Mouse (Mus musculus) intestine, embryonic 15.5 days (tissue): ENCODE data around the gene Wee1. TPM values are rescaled to one million over a fixed set of nuclear protein-coding genes. Genes with fewer than 3 reads are reported as not detected.

Experiments used
- ATAC-seq: fragments of 200-750 bp; cut with Nextera tagmentation; 2 replicates; pipeline ENCODE4 v1.8.0; 2017; ENCODE audit warnings: moderate TSS enrichment, moderate library complexity
- H3K27ac ChIP-seq: fragments of 300-500 bp; sonication (generic); 2 replicates; pipeline ENCODE4 v1.5.1; 2015; ENCODE audit warnings: mild to moderate bottlenecking, inconsistent platforms
- H3K27me3 ChIP-seq: fragments of 300-500 bp; sonication (generic); replicated peaks from 2 replicates; pipeline ENCODE4 v1.6.1; 2015; ENCODE audit warnings: inconsistent platforms
- H3K36me3 ChIP-seq: fragments of 300-500 bp; sonication (generic); 2 replicates; pipeline ENCODE4 v1.6.1; 2015; ENCODE audit warnings: inconsistent platforms
- H3K4me1 ChIP-seq: fragments of 300-500 bp; sonication (generic); replicated peaks from 2 replicates; pipeline ENCODE4 v1.6.1; 2015; ENCODE audit warnings: inconsistent platforms
- H3K4me2 ChIP-seq: fragments of 300-500 bp; sonication (generic); replicated peaks from 2 replicates; pipeline ENCODE4 v1.6.1; 2015; ENCODE audit warnings: mild to moderate bottlenecking, inconsistent platforms
- H3K4me3 ChIP-seq: fragments of 300-500 bp; sonication (generic); replicated peaks from 2 replicates; pipeline ENCODE4 v1.5.1; 2015; ENCODE audit warnings: inconsistent platforms
- H3K9ac ChIP-seq: fragments of 300-500 bp; sonication (generic); 2 replicates; pipeline ENCODE4 v1.6.1; 2015; ENCODE audit warnings: inconsistent platforms
- H3K9me3 ChIP-seq: fragments of 300-500 bp; sonication (generic); 2 replicates; pipeline ENCODE4 v1.6.1; 2016; ENCODE audit warnings: inconsistent platforms
- whole genome bisulfite sequencing: fragments of 180-500 bp; shearing (Covaris S2); methylation state at CpG from one replicate; pipeline ENCODE4 v1.1.7; 2015; 5-methylcytosine and 5-hydroxymethylcytosine counted together
- polyA plus RNA-seq: library from polyadenylated mRNA; unstranded; fragments of >200 nt; fragmentation: Nextera tagmentation; extraction: Ambion mirVana; gene quantifications from 2 replicates; pipeline ENCODE4 v1.2.1, GENCODE M21; 2015

Gene Wee1
- polyA plus RNA-seq = 26.3 and 31.1 TPM in 2 replicates

- WGBS = under 1% methylated on average over 81 of the region's 81 CpGs
- Histone ChIP-seq H3K4me2 (peak within 1 kb of the TSS; percentile 72), H3K36me3 (0 out of 2 replicates have a peak, but pooled peaks cover 2% of the 10 kb centered on the region), H3K4me3 (peak within 1 kb of the TSS; percentile 99), H3K9ac (peak within 1 kb of the TSS; percentile 95), H3K27me3 (no peaks in the 10 kb centered on the region), H3K27ac (peak within 1 kb of the TSS; percentile 95), H3K9me3 (no peaks in the 10 kb centered on the region), H3K4me1 (peaks cover 9% of the 10 kb centered on the region; the same call in 1 of the 2 replicates)
- peak; percentile 98 for ATAC-seq
Measured at GRCm38 (mm10) chr7:110121516-110122288, at the start of gene Wee1. Wee1 (plus strand) TSS chr7:110122046.

- Histone ChIP-seq H3K27me3 (no peaks in the 10 kb centered on the region), H3K9me3 (no peaks in the 10 kb centered on the region), H3K9ac (no peak overlapping the region), H3K4me3 (no peak overlapping the region), H3K36me3 (peaks cover 35% of the 10 kb centered on the region), H3K27ac (no peak overlapping the region), H3K4me1 (no peaks in the 10 kb centered on the region), H3K4me2 (no peak overlapping the region)
- ATAC-seq = no peak
- WGBS = 91% methylated on average over 5 of the region's 5 CpGs
Measured at GRCm38 (mm10) chr7:110078168-110078567, 43.7 kb upstream of the Wee1 start.

- H3K4me2 ChIP-seq = no peak overlapping the region
- ATAC-seq = no peak
- WGBS = 70% methylated on average over 13 of the region's 13 CpGs
- no peak overlapping the region for H3K4me3 ChIP-seq
- no peaks in the 10 kb centered on the region for H3K27me3 ChIP-seq
- no peak overlapping the region for H3K9ac ChIP-seq
- H3K36me3 ChIP-seq = peaks cover 44% of the 10 kb centered on the region
- no peaks in the 10 kb centered on the region for H3K4me1 ChIP-seq
- H3K9me3 ChIP-seq = no peaks in the 10 kb centered on the region
- no peak overlapping the region for H3K27ac ChIP-seq
Measured at GRCm38 (mm10) chr7:110083386-110084165, 38.3 kb upstream of the Wee1 start.

GRCm38 (mm10) chr7:110085217-110085616 lies 36.6 kb upstream of the Wee1 start:
- Histone ChIP-seq H3K9me3 (no peaks in the 10 kb centered on the region), H3K27me3 (no peaks in the 10 kb centered on the region), H3K4me1 (0 out of 2 replicates have a peak, but pooled peaks cover 3% of the 10 kb centered on the region), H3K4me2 (no peak overlapping the region), H3K4me3 (no peak overlapping the region), H3K9ac (no peak overlapping the region), H3K36me3 (peaks cover 46% of the 10 kb centered on the region), H3K27ac (no peak overlapping the region)
- ATAC-seq = no peak

GRCm38 (mm10) chr7:110087914-110088313 lies 33.9 kb upstream of the Wee1 start:
- no peaks in the 10 kb centered on the region for H3K27me3 ChIP-seq
- H3K4me2 ChIP-seq = 0 out of 2 replicates have a peak overlapping the region, but pooled peaks have one; percentile 17
- WGBS = 64% methylated on average over 4 of the region's 4 CpGs
- ATAC-seq = peak; percentile 97
- H3K9ac ChIP-seq = no peak overlapping the region
- no peak overlapping the region for H3K4me3 ChIP-seq
- peaks cover 43% of the 10 kb centered on the region for H3K36me3 ChIP-seq
- no peaks in the 10 kb centered on the region for H3K9me3 ChIP-seq
- 0 out of 2 replicates have a peak, but pooled peaks cover 3% of the 10 kb centered on the region for H3K4me1 ChIP-seq
- H3K27ac ChIP-seq = peak overlapping the region; percentile 70

GRCm38 (mm10) chr7:110091670-110092069 lies 30.2 kb upstream of the Wee1 start:
- Histone ChIP-seq H3K4me2 (no peak overlapping the region), H3K9me3 (no peaks in the 10 kb centered on the region), H3K4me3 (no peak overlapping the region), H3K36me3 (peaks cover 25% of the 10 kb centered on the region), H3K9ac (no peak overlapping the region), H3K27ac (no peak overlapping the region), H3K27me3 (no peaks in the 10 kb centered on the region), H3K4me1 (peaks cover 8% of the 10 kb centered on the region; the same call in 1 of the 2 replicates)
- WGBS = 70% methylated on average over 7 of the region's 7 CpGs
- no peak for ATAC-seq

GRCm38 (mm10) chr7:110096332-110096731 lies 25.5 kb upstream of the Wee1 start:
- H3K27me3 ChIP-seq = no peaks in the 10 kb centered on the region
- peaks cover 17% of the 10 kb centered on the region for H3K36me3 ChIP-seq
- 71% methylated on average over 4 of the region's 4 CpGs for WGBS
- H3K4me2 ChIP-seq = no peak overlapping the region
- no peak for ATAC-seq
- H3K4me3 ChIP-seq = no peak overlapping the region
- peak overlapping the region; percentile 73; the same call in 1 of the 2 replicates for H3K27ac ChIP-seq
- H3K9me3 ChIP-seq = no peaks in the 10 kb centered on the region
- no peak overlapping the region for H3K9ac ChIP-seq
- peaks cover 5% of the 10 kb centered on the region; the same call in 1 of the 2 replicates for H3K4me1 ChIP-seq

- H3K4me1 ChIP-seq = peaks cover 5% of the 10 kb centered on the region; the same call in 1 of the 2 replicates
- no peaks in the 10 kb centered on the region for H3K9me3 ChIP-seq
- peak; percentile 85 for ATAC-seq
- no peak overlapping the region for H3K4me3 ChIP-seq
- peak overlapping the region; percentile 73 for H3K27ac ChIP-seq
- WGBS = 39% methylated on average over 7 of the region's 7 CpGs
- H3K9ac ChIP-seq = no peak overlapping the region
- H3K27me3 ChIP-seq = no peaks in the 10 kb centered on the region
- no peak overlapping the region for H3K4me2 ChIP-seq
- peaks cover 14% of the 10 kb centered on the region for H3K36me3 ChIP-seq
Measured at GRCm38 (mm10) chr7:110097106-110097793, 24.6 kb upstream of the Wee1 start.

- no peak overlapping the region; the same call in 1 of the 2 replicates for H3K27ac ChIP-seq
- no peak overlapping the region for H3K4me2 ChIP-seq
- H3K4me3 ChIP-seq = no peak overlapping the region
- 44% methylated on average over 6 of the region's 6 CpGs for whole genome bisulfite sequencing
- peaks cover under 1% of the 10 kb centered on the region for H3K36me3 ChIP-seq
- no peak overlapping the region for H3K9ac ChIP-seq
- no peaks in the 10 kb centered on the region for H3K9me3 ChIP-seq
- no peaks in the 10 kb centered on the region for H3K27me3 ChIP-seq
- ATAC-seq = no peak
- H3K4me1 ChIP-seq = 0 out of 2 replicates have a peak, but pooled peaks cover 5% of the 10 kb centered on the region
Measured at GRCm38 (mm10) chr7:110100854-110101253, 21.0 kb upstream of the Wee1 start.

- H3K27me3 ChIP-seq = no peaks in the 10 kb centered on the region
- no peaks in the 10 kb centered on the region; the same call in 1 of the 2 replicates for H3K36me3 ChIP-seq
- 64% methylated on average over 5 of the region's 5 CpGs for WGBS
- H3K27ac ChIP-seq = no peak overlapping the region
- ATAC-seq = no peak
- H3K9ac ChIP-seq = no peak overlapping the region
- no peak overlapping the region for H3K4me2 ChIP-seq
- no peak overlapping the region for H3K4me3 ChIP-seq
- no peaks in the 10 kb centered on the region for H3K9me3 ChIP-seq
- 0 out of 2 replicates have a peak, but pooled peaks cover under 1% of the 10 kb centered on the region for H3K4me1 ChIP-seq
Measured at GRCm38 (mm10) chr7:110101266-110101665, 20.6 kb upstream of the Wee1 start.

- H3K27me3 ChIP-seq = no peaks in the 10 kb centered on the region
- WGBS = 86% methylated on average over 5 of the region's 5 CpGs
- peaks cover 9% of the 10 kb centered on the region for H3K4me1 ChIP-seq
- no peak overlapping the region for H3K27ac ChIP-seq
- ATAC-seq = no peak
- H3K9ac ChIP-seq = no peak overlapping the region
- H3K36me3 ChIP-seq = no peaks in the 10 kb centered on the region
- H3K9me3 ChIP-seq = no peaks in the 10 kb centered on the region
- H3K4me2 ChIP-seq = no peak overlapping the region
- H3K4me3 ChIP-seq = no peak overlapping the region
Measured at GRCm38 (mm10) chr7:110105041-110105440, 16.8 kb upstream of the Wee1 start.

- no peak for ATAC-seq
- H3K4me1 ChIP-seq = peaks cover 12% of the 10 kb centered on the region
- H3K27me3 ChIP-seq = no peaks in the 10 kb centered on the region
- no peaks in the 10 kb centered on the region for H3K36me3 ChIP-seq
- 53% methylated on average over 3 of the region's 3 CpGs for WGBS
- no peaks in the 10 kb centered on the region for H3K9me3 ChIP-seq
- no peak overlapping the region for H3K4me2 ChIP-seq
- no peak overlapping the region for H3K4me3 ChIP-seq
- no peak overlapping the region for H3K9ac ChIP-seq
- no peak overlapping the region for H3K27ac ChIP-seq
Measured at GRCm38 (mm10) chr7:110106633-110107032, 15.2 kb upstream of the Wee1 start.
